Mouse (Mus musculus): ENCODE results near the gene Abcg5. TPM values are rescaled to one million over a fixed set of nuclear protein-coding genes. Genes with fewer than 3 reads are reported as not detected.

Abcg5 gene
- polyA plus RNA-seq, 1 experiment from 2014 or later, result 6.6 TPM

- H3K27ac ChIP-seq (ENCODE audit: low read depth, low read length), result no peak overlapping the region
- H3K9me3 ChIP-seq (ENCODE audit: control insufficient read depth, low read length), result no peaks in the 10 kb centered on the region
- WGBS, result 87% methylated on average over 16 of the region's 16 CpGs
- no peak overlapping the region for H3K9ac ChIP-seq (ENCODE audit: low read depth, low read length)
- no peaks in the 10 kb centered on the region for H3K27me3 ChIP-seq (ENCODE audit: control insufficient read depth, insufficient read depth, low read length)
- peaks cover 19% of the 10 kb centered on the region for H3K36me3 ChIP-seq (ENCODE audit: control insufficient read depth, insufficient read depth, low read length)
- ATAC-seq (ENCODE audit: low FRiP score, low TSS enrichment), result no peak
- no peak overlapping the region for H3K4me3 ChIP-seq (ENCODE audit: low read length)
- H3K4me1 ChIP-seq (ENCODE audit: control insufficient read depth, insufficient read depth, low read length), result no peaks in the 10 kb centered on the region
- H3K4me2 ChIP-seq (replicated peaks; ENCODE audit: low read depth, low read length), result no peak overlapping the region
These were observed 33.6 kb upstream of the Abcg5 start for GRCm38 (mm10) chr17:84716252-84716872.

- Histone ChIP-seq H3K4me3 (ENCODE audit: low read length) (no peak overlapping the region), H3K9ac (ENCODE audit: low read depth, low read length) (no peak overlapping the region), H3K4me1 (ENCODE audit: control insufficient read depth, insufficient read depth, low read length) (no peaks in the 10 kb centered on the region), H3K27me3 (ENCODE audit: control insufficient read depth, insufficient read depth, low read length) (no peaks in the 10 kb centered on the region), H3K4me2 (replicated peaks; ENCODE audit: low read depth, low read length) (no peak overlapping the region), H3K36me3 (ENCODE audit: control insufficient read depth, insufficient read depth, low read length) (peaks cover 19% of the 10 kb centered on the region), H3K9me3 (ENCODE audit: control insufficient read depth, low read length) (no peaks in the 10 kb centered on the region), H3K27ac (ENCODE audit: low read depth, low read length) (no peak overlapping the region)
- no peak for ATAC-seq (ENCODE audit: low FRiP score, low TSS enrichment)
- 69% methylated on average over 4 of the region's 4 CpGs for WGBS
These were observed 32.1 kb upstream of the Abcg5 start for GRCm38 (mm10) chr17:84714930-84715329.

- Histone ChIP-seq H3K9ac (ENCODE audit: low read depth, low read length) (no peak overlapping the region), H3K36me3 (ENCODE audit: control insufficient read depth, insufficient read depth, low read length) (peaks cover 31% of the 10 kb centered on the region), H3K4me3 (ENCODE audit: low read length) (no peak overlapping the region), H3K4me1 (ENCODE audit: control insufficient read depth, insufficient read depth, low read length) (no peaks in the 10 kb centered on the region), H3K27ac (ENCODE audit: low read depth, low read length) (no peak overlapping the region), H3K9me3 (ENCODE audit: control insufficient read depth, low read length) (no peaks in the 10 kb centered on the region), H3K4me2 (replicated peaks; ENCODE audit: low read depth, low read length) (no peak overlapping the region), H3K27me3 (ENCODE audit: control insufficient read depth, insufficient read depth, low read length) (no peaks in the 10 kb centered on the region)
- ATAC-seq (ENCODE audit: low FRiP score, low TSS enrichment), result no peak
- WGBS, result 80% methylated on average over 18 of the region's 18 CpGs
These were observed 30.9 kb upstream of the Abcg5 start for GRCm38 (mm10) chr17:84713563-84714164.

GRCm38 (mm10) chr17:84709403-84709851, 26.6 kb upstream of the Abcg5 start:
- Histone ChIP-seq H3K9me3 (ENCODE audit: control insufficient read depth, low read length) (no peaks in the 10 kb centered on the region), H3K9ac (ENCODE audit: low read depth, low read length) (no peak overlapping the region), H3K4me1 (ENCODE audit: control insufficient read depth, insufficient read depth, low read length) (no peaks in the 10 kb centered on the region), H3K4me2 (replicated peaks; ENCODE audit: low read depth, low read length) (no peak overlapping the region), H3K27ac (ENCODE audit: low read depth, low read length) (no peak overlapping the region), H3K4me3 (ENCODE audit: low read length) (no peak overlapping the region), H3K36me3 (ENCODE audit: control insufficient read depth, insufficient read depth, low read length) (peaks cover 44% of the 10 kb centered on the region), H3K27me3 (ENCODE audit: control insufficient read depth, insufficient read depth, low read length) (no peaks in the 10 kb centered on the region)
- no peak for ATAC-seq (ENCODE audit: low FRiP score, low TSS enrichment)
- 84% methylated on average over 17 of the region's 17 CpGs for WGBS

- no peak for ATAC-seq (ENCODE audit: low FRiP score, low TSS enrichment)
- no peak overlapping the region for H3K9ac ChIP-seq (ENCODE audit: low read depth, low read length)
- 86% methylated on average over 7 of the region's 7 CpGs for WGBS
- H3K4me1 ChIP-seq (ENCODE audit: control insufficient read depth, insufficient read depth, low read length), result no peaks in the 10 kb centered on the region
- H3K27ac ChIP-seq (ENCODE audit: low read depth, low read length), result no peak overlapping the region
- H3K27me3 ChIP-seq (ENCODE audit: control insufficient read depth, insufficient read depth, low read length), result no peaks in the 10 kb centered on the region
- no peak overlapping the region for H3K4me3 ChIP-seq (ENCODE audit: low read length)
- no peaks in the 10 kb centered on the region for H3K9me3 ChIP-seq (ENCODE audit: control insufficient read depth, low read length)
- H3K4me2 ChIP-seq (replicated peaks; ENCODE audit: low read depth, low read length), result no peak overlapping the region
- peaks cover 46% of the 10 kb centered on the region for H3K36me3 ChIP-seq (ENCODE audit: control insufficient read depth, insufficient read depth, low read length)
These were observed 26.0 kb upstream of the Abcg5 start for GRCm38 (mm10) chr17:84708818-84709217.

- Histone ChIP-seq H3K9ac (ENCODE audit: low read depth, low read length) (no peak overlapping the region), H3K4me1 (ENCODE audit: control insufficient read depth, insufficient read depth, low read length) (peaks cover 4% of the 10 kb centered on the region; the same call in 1 of the 2 replicates), H3K4me3 (ENCODE audit: low read length) (no peak overlapping the region), H3K36me3 (ENCODE audit: control insufficient read depth, insufficient read depth, low read length) (peaks cover 43% of the 10 kb centered on the region), H3K4me2 (replicated peaks; ENCODE audit: low read depth, low read length) (no peak overlapping the region), H3K9me3 (ENCODE audit: control insufficient read depth, low read length) (no peaks in the 10 kb centered on the region), H3K27me3 (ENCODE audit: control insufficient read depth, insufficient read depth, low read length) (no peaks in the 10 kb centered on the region), H3K27ac (ENCODE audit: low read depth, low read length) (no peak overlapping the region)
- WGBS, result 76% methylated on average over 4 of the region's 4 CpGs
- 0 out of 2 replicates have a peak, but pooled peaks have one; percentile 20 for ATAC-seq (ENCODE audit: low FRiP score, low TSS enrichment)
These were observed 24.6 kb upstream of the Abcg5 start for GRCm38 (mm10) chr17:84707407-84707806.

- 0 out of 2 replicates have a peak, but pooled peaks have one; percentile 36 for ATAC-seq (ENCODE audit: low FRiP score, low TSS enrichment)
- H3K27me3 ChIP-seq (ENCODE audit: control insufficient read depth, insufficient read depth, low read length), result no peaks in the 10 kb centered on the region
- H3K9me3 ChIP-seq (ENCODE audit: control insufficient read depth, low read length), result no peaks in the 10 kb centered on the region
- H3K4me2 ChIP-seq (replicated peaks; ENCODE audit: low read depth, low read length), result no peak overlapping the region
- H3K4me1 ChIP-seq (ENCODE audit: control insufficient read depth, insufficient read depth, low read length), result peaks cover 13% of the 10 kb centered on the region
- whole genome bisulfite sequencing, result 23% methylated on average over 5 of the region's 5 CpGs
- no peak overlapping the region for H3K9ac ChIP-seq (ENCODE audit: low read depth, low read length)
- no peaks in the 10 kb centered on the region for H3K36me3 ChIP-seq (ENCODE audit: control insufficient read depth, insufficient read depth, low read length)
- H3K27ac ChIP-seq (ENCODE audit: low read depth, low read length), result no peak overlapping the region
- H3K4me3 ChIP-seq (ENCODE audit: low read length), result no peak overlapping the region
These were observed 15.9 kb upstream of the Abcg5 start for GRCm38 (mm10) chr17:84698727-84699126.

GRCm38 (mm10) chr17:84696537-84696936, 13.7 kb upstream of the Abcg5 start:
- ATAC-seq (ENCODE audit: low FRiP score, low TSS enrichment), result peak; percentile 41
- no peak overlapping the region for H3K4me2 ChIP-seq (replicated peaks; ENCODE audit: low read depth, low read length)
- peaks cover 9% of the 10 kb centered on the region for H3K4me1 ChIP-seq (ENCODE audit: control insufficient read depth, insufficient read depth, low read length)
- H3K9me3 ChIP-seq (ENCODE audit: control insufficient read depth, low read length), result no peaks in the 10 kb centered on the region
- H3K9ac ChIP-seq (ENCODE audit: low read depth, low read length), result no peak overlapping the region
- WGBS, result 23% methylated on average over 6 of the region's 6 CpGs
- no peak overlapping the region for H3K4me3 ChIP-seq (ENCODE audit: low read length)
- H3K27me3 ChIP-seq (ENCODE audit: control insufficient read depth, insufficient read depth, low read length), result no peaks in the 10 kb centered on the region
- no peak overlapping the region for H3K27ac ChIP-seq (ENCODE audit: low read depth, low read length)
- no peaks in the 10 kb centered on the region for H3K36me3 ChIP-seq (ENCODE audit: control insufficient read depth, insufficient read depth, low read length)

GRCm38 (mm10) chr17:84693741-84694140, 10.9 kb upstream of the Abcg5 start:
- no peaks in the 10 kb centered on the region for H3K27me3 ChIP-seq (ENCODE audit: control insufficient read depth, insufficient read depth, low read length)
- H3K4me3 ChIP-seq (ENCODE audit: low read length), result no peak overlapping the region
- no peak overlapping the region for H3K4me2 ChIP-seq (replicated peaks; ENCODE audit: low read depth, low read length)
- H3K4me1 ChIP-seq (ENCODE audit: control insufficient read depth, insufficient read depth, low read length), result peaks cover 9% of the 10 kb centered on the region
- H3K9ac ChIP-seq (ENCODE audit: low read depth, low read length), result no peak overlapping the region
- 75% methylated on average over 2 of the region's 2 CpGs for WGBS
- no peaks in the 10 kb centered on the region for H3K36me3 ChIP-seq (ENCODE audit: control insufficient read depth, insufficient read depth, low read length)
- ATAC-seq (ENCODE audit: low FRiP score, low TSS enrichment), result no peak
- no peaks in the 10 kb centered on the region for H3K9me3 ChIP-seq (ENCODE audit: control insufficient read depth, low read length)
- H3K27ac ChIP-seq (ENCODE audit: low read depth, low read length), result no peak overlapping the region

All from kidney, embryonic 14.5 days (tissue).